In the genomic region with DNA sequence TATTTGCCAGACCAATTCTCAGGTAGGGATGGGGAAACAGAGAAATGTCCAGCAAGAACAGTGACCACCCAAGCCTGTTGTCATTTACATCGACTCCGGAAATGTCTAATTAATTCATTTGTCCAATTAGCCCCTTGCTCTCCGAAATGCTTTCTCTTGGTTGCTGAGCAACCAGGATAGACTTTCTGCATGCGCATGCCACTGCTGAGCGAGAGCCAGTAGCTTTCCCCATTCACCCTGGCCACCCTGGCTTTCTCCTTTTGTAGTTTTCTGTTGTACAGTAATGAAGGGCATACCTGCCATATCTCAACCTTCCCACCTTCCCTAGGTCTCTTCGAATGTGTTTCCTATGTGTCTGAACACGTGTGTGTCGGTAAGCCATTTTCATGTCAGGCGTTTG, we compare ENCODE assay signal across 19 mouse cellular contexts. TPM values are rescaled to one million over a fixed set of nuclear protein-coding genes. Genes with fewer than 3 reads are reported as not detected.
DNase-seq lines count a peak whose midpoint lies in the region; ATAC-seq and TF ChIP-seq lines count a peak whose summit lies in the region.
"Had no signal": no experiment of that assay in that cellular context is flagged by ENCODE, and none has a peak within 500 bp of the region (broad histone marks: within the 10 kb centered on the region; RNA-seq: fewer than 3 reads in every experiment).

No protein-coding gene starts in this region.

- ATAC-seq in midbrain, embryonic 14.5 days (ENCODE audit: low FRiP score, low TSS enrichment) = no peak
- ATAC-seq in forebrain, postnatal 0 days = peak; percentile 82
- ATAC-seq in midbrain, embryonic 16.5 days = peak; percentile 66; the same call in 1 of the 2 replicates
- ATAC-seq: lung, postnatal 0 days; Patski had no signal

- H3K4me1 ChIP-seq in midbrain, embryonic 14.5 days (ENCODE audit: control insufficient read depth, insufficient read depth, low read length) = peaks cover 17% of the 10 kb centered on the region
- peaks cover 41% of the 10 kb centered on the region for H3K4me1 ChIP-seq in midbrain, embryonic 10.5 days
- H3K4me1 ChIP-seq in forebrain, embryonic 10.5 days = peaks cover 48% of the 10 kb centered on the region
- H3K4me1 ChIP-seq in forebrain, postnatal 0 days (ENCODE audit: insufficient read depth) = peaks cover 18% of the 10 kb centered on the region
- H3K4me1 ChIP-seq in midbrain, embryonic 16.5 days (ENCODE audit: control insufficient read depth, insufficient read depth, low read length) = peaks cover 18% of the 10 kb centered on the region
- H3K4me1 ChIP-seq: heart, embryonic 13.5 days had no signal

- 0 out of 2 replicates have a peak overlapping the region, but pooled peaks have one; percentile 27 for H3K4me2 ChIP-seq in midbrain, embryonic 14.5 days (ENCODE audit: low read length)
- H3K4me2 ChIP-seq in forebrain, postnatal 0 days (ENCODE audit: low read depth) = peak overlapping the region; percentile 38
- H3K4me2 ChIP-seq in midbrain, embryonic 16.5 days (ENCODE audit: low read length) = peak overlapping the region; percentile 6
- H3K4me2 ChIP-seq: heart, embryonic 13.5 days; limb, embryonic 13.5 days had no signal

- H3K4me3 ChIP-seq in midbrain, embryonic 14.5 days (replicated peaks; ENCODE audit: low read depth, low read length) = no peak overlapping the region
- H3K4me3 ChIP-seq in midbrain, embryonic 10.5 days = no peak overlapping the region
- H3K4me3 ChIP-seq in forebrain, embryonic 10.5 days = 0 out of 2 replicates have a peak overlapping the region, but pooled peaks have one; percentile 11
- H3K4me3 ChIP-seq in forebrain, postnatal 0 days (ENCODE audit: low read depth, low read length) = no peak overlapping the region
- no peak overlapping the region for H3K4me3 ChIP-seq in midbrain, embryonic 16.5 days (ENCODE audit: low read depth, low read length)
- H3K4me3 ChIP-seq: gastrocnemius, adult 2 months; heart, embryonic 13.5 days; limb, embryonic 13.5 days had no signal

- WGBS in midbrain, embryonic 14.5 days = 41% methylated on average over 9 of the region's 9 CpGs
- WGBS in midbrain, embryonic 10.5 days = 53% methylated on average over 9 of the region's 9 CpGs
- 51% methylated on average over 9 of the region's 9 CpGs for WGBS in forebrain, embryonic 10.5 days
- WGBS in forebrain, postnatal 0 days = 22% methylated on average over 9 of the region's 9 CpGs
- 39% methylated on average over 9 of the region's 9 CpGs for WGBS in midbrain, embryonic 16.5 days

- intact Hi-C loops in heart, postnatal 36 days (cut with DNase I) = no loop called here
- intact Hi-C loops in heart, postnatal 25 days (cut with DNase I) = no loop called here

- H3K9me3 ChIP-seq in midbrain, embryonic 14.5 days (ENCODE audit: control insufficient read depth, low read length) = no peaks in the 10 kb centered on the region
- H3K9me3 ChIP-seq in midbrain, embryonic 10.5 days (replicated peaks) = no peaks in the 10 kb centered on the region
- H3K9me3 ChIP-seq in forebrain, embryonic 10.5 days = peaks cover 4% of the 10 kb centered on the region; the same call in 1 of the 2 replicates
- H3K9me3 ChIP-seq in forebrain, postnatal 0 days (ENCODE audit: low read length) = no peaks in the 10 kb centered on the region
- H3K9me3 ChIP-seq in midbrain, embryonic 16.5 days (replicated peaks; ENCODE audit: control insufficient read depth, low read length, poor library complexity, severe bottlenecking) = no peaks in the 10 kb centered on the region
- H3K9me3 ChIP-seq: heart, embryonic 13.5 days; limb, embryonic 13.5 days had no signal

- no peaks in the 10 kb centered on the region for H3K27me3 ChIP-seq in midbrain, embryonic 14.5 days (ENCODE audit: control insufficient read depth, insufficient read depth, low read length)
- peaks cover 9% of the 10 kb centered on the region; the same call in 1 of the 2 replicates for H3K27me3 ChIP-seq in midbrain, embryonic 10.5 days (ENCODE audit: low read depth, poor library complexity, severe bottlenecking)
- H3K27me3 ChIP-seq in forebrain, embryonic 10.5 days (ENCODE audit: poor library complexity, severe bottlenecking) = peaks cover 59% of the 10 kb centered on the region
- H3K27me3 ChIP-seq in forebrain, postnatal 0 days (ENCODE audit: insufficient read depth, low read length) = 0 out of 2 replicates have a peak, but pooled peaks cover 4% of the 10 kb centered on the region
- no peaks in the 10 kb centered on the region for H3K27me3 ChIP-seq in midbrain, embryonic 16.5 days (ENCODE audit: control insufficient read depth, insufficient read depth, low read depth, low read length)
- H3K27me3 ChIP-seq: limb, embryonic 13.5 days had no signal

- no peaks in the 10 kb centered on the region for H3K36me3 ChIP-seq in midbrain, embryonic 14.5 days (ENCODE audit: control insufficient read depth, insufficient read depth, low read length)
- H3K36me3 ChIP-seq in midbrain, embryonic 10.5 days = no peaks in the 10 kb centered on the region
- no peaks in the 10 kb centered on the region for H3K36me3 ChIP-seq in forebrain, embryonic 10.5 days (replicated peaks)
- H3K36me3 ChIP-seq in forebrain, postnatal 0 days (ENCODE audit: insufficient read depth) = no peaks in the 10 kb centered on the region
- no peaks in the 10 kb centered on the region for H3K36me3 ChIP-seq in midbrain, embryonic 16.5 days (ENCODE audit: control insufficient read depth, insufficient read depth, low read length)
- H3K36me3 ChIP-seq: heart, embryonic 13.5 days; limb, embryonic 13.5 days had no signal

- no peak overlapping the region for H3K9ac ChIP-seq in midbrain, embryonic 14.5 days (replicated peaks; ENCODE audit: low read length)
- no peak overlapping the region for H3K9ac ChIP-seq in forebrain, postnatal 0 days
- no peak overlapping the region for H3K9ac ChIP-seq in midbrain, embryonic 16.5 days (ENCODE audit: low read depth, low read length)
- H3K9ac ChIP-seq: heart, embryonic 13.5 days; limb, embryonic 13.5 days; liver, embryonic 14.5 days had no signal

- peak; percentile 67 for DNase-seq in midbrain, embryonic 14.5 days
- DNase-seq in midbrain, embryonic 10.5 days (ENCODE audit: low spot score) = no peak
- DNase-seq in forebrain, embryonic 10.5 days (ENCODE audit: extremely low spot score, low spot score) = peak; percentile 45
- peak; percentile 71 for DNase-seq in forebrain, postnatal 0 days
- no peak for DNase-seq in heart, postnatal 36 days
- no peak for DNase-seq in heart, postnatal 25 days (ENCODE audit: low spot score)
- DNase-seq in ovary, postnatal 10 days (ENCODE audit: low spot score) = no peak
- DNase-seq: cerebellum, postnatal 14 days; gastrocnemius, adult 2 months; kidney, adult 2 months; kidney, postnatal 25 days; right cerebral cortex, postnatal 25 days; thymus, postnatal 36 days had no signal

- no peak overlapping the region for H3K27ac ChIP-seq in midbrain, embryonic 14.5 days (replicated peaks; ENCODE audit: low read depth, low read length)
- H3K27ac ChIP-seq in midbrain, embryonic 10.5 days (replicated peaks) = no peak overlapping the region
- H3K27ac ChIP-seq in forebrain, embryonic 10.5 days = no peak overlapping the region
- no peak overlapping the region for H3K27ac ChIP-seq in forebrain, postnatal 0 days (ENCODE audit: low read depth, low read length)
- H3K27ac ChIP-seq in midbrain, embryonic 16.5 days (ENCODE audit: low read length) = no peak overlapping the region
- H3K27ac ChIP-seq: gastrocnemius, adult 2 months; heart, embryonic 13.5 days; limb, embryonic 13.5 days; liver, embryonic 14.5 days had no signal

- no peak for TF ChIP-seq CTCF in forebrain, postnatal 0 days (IDR thresholded peaks at IDR 0.05; ENCODE audit: low read depth)

RNA-seq across cellular contexts. Expression of a gene that starts 32.6 kb away (rescaled TPM):
- 13.6 and 15.2 TPM in 2 replicates for polyA plus RNA-seq in midbrain, embryonic 14.5 days (2014; fragmentation: Nextera tagmentation; extraction: Ambion mirVana)
- polyA plus RNA-seq in midbrain, embryonic 10.5 days (2016; fragmentation: Nextera tagmentation; extraction: Ambion mirVana) = 0.99 and 1.9 TPM in 2 replicates
- 0.32 and 0.71 TPM in 2 replicates for polyA plus RNA-seq in forebrain, embryonic 10.5 days (2016; fragmentation: Nextera tagmentation; extraction: Ambion mirVana)
- 12.6 and 20.8 TPM in 2 replicates for total RNA-seq in forebrain, postnatal 0 days (2014; rRNA removed)
- 6.3 and 10.9 TPM in 2 replicates for polyA plus RNA-seq in forebrain, postnatal 0 days (2015; fragmentation: Nextera tagmentation; extraction: Ambion mirVana)
- 17.5 and 18.3 TPM in 2 replicates for polyA plus RNA-seq in midbrain, embryonic 16.5 days (2015; fragmentation: Nextera tagmentation; extraction: Ambion mirVana)
- total RNA-seq in heart, postnatal 36 days (2021) = not detected
- not detected for total RNA-seq in heart, postnatal 25 days (2021)
- total RNA-seq: gastrocnemius, adult 2 months had no signal

Comparison
In these comparisons a context has a peak if more than half of its experiments do, and no peak if none do; other contexts are left out.
1. DNase-seq: peak in midbrain, embryonic 14.5 days (single experiment), forebrain, embryonic 10.5 days (single experiment) and forebrain, postnatal 0 days (single experiment); none in midbrain, embryonic 10.5 days (single experiment), heart, postnatal 36 days (0 of 2), heart, postnatal 25 days (single experiment) and ovary, postnatal 10 days (single experiment).
2. Peak in every context shown above with its lines, with median percentiles within 50 percentile points of each other: H3K4me2 ChIP-seq.